Mouse (Mus musculus): ENCODE measurements around the gene Clip3.

Gene Clip3

DNA sequence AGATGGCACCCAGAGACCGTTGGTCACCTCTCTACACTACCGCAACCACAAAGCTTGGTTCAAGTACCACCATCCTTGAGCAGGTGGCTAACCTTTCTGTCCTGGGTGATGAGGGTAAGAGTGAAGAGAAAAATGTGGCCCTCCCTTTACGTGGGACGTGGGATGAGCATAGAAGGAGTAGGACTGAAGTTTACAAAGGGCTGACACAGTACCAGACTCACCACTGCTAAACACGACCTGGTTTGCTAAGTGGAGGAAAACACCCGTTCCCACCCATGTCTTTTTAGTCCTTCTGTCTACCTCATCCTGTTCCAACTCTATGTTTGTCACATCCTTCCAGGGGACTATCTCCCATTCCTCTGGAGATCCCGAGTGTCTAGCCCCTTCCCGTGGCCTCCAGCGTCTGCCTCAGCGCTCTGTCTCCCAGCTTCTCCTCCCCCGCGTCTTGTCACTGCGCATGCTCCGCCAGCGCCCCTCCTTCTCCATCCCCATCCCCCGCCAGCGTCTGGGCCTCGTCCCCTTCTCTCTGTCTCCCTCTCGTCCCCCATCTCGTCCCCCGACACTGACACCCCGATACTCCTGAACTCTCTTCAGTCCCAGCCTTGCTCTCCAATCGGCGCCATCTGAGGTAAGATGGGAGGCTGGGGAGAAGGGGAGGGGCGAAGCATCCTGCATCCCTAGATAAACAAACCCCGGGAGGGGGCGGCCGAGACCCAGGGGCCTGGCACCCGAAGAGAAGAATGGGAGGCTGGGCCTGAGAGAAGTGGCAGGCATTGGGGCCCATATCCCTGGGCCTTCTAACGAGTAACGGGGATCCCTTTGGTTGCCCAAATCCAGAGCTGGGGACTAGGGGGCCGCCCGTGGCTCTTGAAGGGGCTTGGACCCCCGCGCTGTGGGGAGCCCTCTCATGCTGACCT lies at the start of gene Clip3:
Gene Clip3, plus strand, starts transcription at position 514 of the 917 bp plus-strand sequence.
- no peak for DNase-seq

- peak; percentile 77 for DNase-seq
Observed at GRCm38 (mm10) chr7:30251956-30252954, 39.3 kb upstream of the Clip3 start.

- peak; percentile 30 for DNase-seq
Observed at GRCm38 (mm10) chr7:30265041-30265440, 26.5 kb upstream of the Clip3 start.

DNA sequence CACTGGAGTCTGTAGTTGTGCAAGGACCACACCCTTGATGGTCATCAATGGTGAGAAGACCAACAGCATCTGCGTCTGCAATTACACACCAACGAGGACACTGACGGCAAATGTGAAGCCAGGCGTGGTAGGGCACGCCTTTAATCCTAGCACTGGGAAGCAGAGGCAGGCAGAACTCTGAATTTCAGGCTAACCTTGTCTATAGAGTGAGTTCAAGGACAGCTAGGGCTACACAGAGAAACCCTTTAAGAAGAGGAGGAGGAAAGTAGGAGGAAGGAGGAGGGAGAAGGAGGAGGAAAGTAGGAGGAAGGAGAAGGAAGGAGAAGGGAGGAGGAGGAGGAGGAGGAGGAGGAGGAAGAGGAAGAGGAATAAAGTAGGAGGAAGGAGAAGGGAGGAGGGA lies 26.0 kb upstream of the Clip3 start:
- no peak for DNase-seq

GRCm38 (mm10) chr7:30265935-30266334 lies 25.6 kb upstream of the Clip3 start:
- DNase-seq, result no peak

DNA sequence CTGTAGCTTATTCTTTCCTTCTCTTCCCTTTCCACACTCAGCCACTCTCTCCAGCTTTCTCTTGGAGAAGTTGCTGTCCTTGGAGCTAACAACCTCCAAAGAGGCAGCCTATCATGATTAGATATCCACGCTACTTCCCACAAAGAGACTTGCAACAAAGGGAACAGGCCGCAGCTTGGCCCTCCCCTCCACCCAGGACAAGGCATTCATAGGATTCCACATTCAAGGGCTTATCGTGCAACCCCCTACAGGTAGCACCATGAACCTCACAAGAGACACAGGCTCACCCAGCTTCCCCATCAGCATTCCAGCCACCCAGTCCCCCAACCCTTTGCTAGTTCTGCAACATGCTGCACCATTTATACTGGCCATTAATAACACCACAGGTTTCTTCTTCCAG lies 24.7 kb upstream of the Clip3 start:
- no peak for DNase-seq

DNA sequence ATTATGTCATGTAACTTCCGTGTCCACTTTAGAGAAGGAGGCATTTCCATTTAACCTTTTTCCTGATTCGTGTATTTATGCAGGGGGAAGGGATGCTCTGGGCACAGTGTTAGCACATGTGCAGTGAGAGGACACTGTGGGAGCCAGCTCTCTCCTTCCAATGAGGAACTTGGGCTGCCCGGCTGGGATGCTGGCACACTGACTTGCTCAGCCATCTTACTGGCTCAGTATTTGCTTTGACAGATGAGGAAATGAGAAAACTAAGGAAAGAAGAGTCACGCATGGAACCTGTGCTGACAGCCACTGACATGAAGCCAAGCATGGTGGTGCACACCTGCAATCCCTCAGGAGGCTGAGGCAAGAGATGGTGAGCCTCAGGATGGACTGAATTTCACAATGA lies 21.9 kb upstream of the Clip3 start:
- DNase-seq, result no peak

DNA sequence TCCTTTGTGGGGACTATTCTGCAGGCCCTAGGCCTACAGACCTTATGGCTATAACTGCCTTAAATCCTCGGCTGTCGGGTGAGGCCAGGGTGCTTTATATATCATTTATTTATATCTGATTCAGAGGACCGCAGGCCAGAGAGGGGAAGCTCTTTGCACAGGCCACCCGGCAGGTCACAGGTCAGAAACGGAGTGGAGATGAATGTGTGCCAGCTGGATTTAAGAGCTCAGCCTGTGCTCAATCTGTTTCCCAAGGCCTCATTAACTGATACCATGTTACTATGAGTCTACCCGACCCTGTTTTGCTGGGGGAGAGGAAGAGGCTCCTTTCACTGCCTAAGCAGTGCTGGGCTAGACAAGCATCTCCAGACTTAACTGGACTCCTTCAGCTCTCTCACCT lies 17.1 kb upstream of the Clip3 start:
- DNase-seq, result peak; percentile 40

- DNase-seq, result no peak
Observed at GRCm38 (mm10) chr7:30278911-30279310, 12.6 kb upstream of the Clip3 start.

GRCm38 (mm10) chr7:30279536-30279935 lies 12.0 kb upstream of the Clip3 start:
- no peak for DNase-seq

GRCm38 (mm10) chr7:30279951-30280669 lies 11.4 kb upstream of the Clip3 start, which contains the start of the genes Thap8 and Wdr62:
TSS of gene Thap8 (plus strand) at chr7:30280094.
TSS of gene Wdr62 (minus strand) at chr7:30280419.
- DNase-seq, result peak; percentile 96

GRCm38 (mm10) chr7:30280670-30281138 lies 10.8 kb upstream of the Clip3 start:
- DNase-seq, result peak; percentile 94

DNA sequence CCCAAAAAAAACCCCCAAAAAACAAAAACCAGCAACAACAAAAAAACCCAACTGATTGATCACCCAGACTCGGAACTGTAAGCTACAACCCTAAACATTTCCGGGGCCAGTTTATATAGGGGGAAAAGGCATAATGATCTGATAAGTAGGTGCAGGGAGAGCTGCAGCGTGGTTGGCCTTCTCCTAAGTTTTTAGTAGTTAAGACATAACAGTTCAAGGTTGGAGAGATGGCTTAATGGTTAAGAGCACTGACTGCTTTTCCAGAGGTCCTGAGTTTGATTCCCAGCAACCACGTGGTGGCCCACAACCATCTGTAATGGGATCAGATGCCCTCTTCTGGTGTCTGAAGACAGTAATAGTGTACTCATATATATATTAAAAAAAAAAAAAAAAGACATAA lies 10.0 kb upstream of the Clip3 start:
- no peak for DNase-seq

DNA sequence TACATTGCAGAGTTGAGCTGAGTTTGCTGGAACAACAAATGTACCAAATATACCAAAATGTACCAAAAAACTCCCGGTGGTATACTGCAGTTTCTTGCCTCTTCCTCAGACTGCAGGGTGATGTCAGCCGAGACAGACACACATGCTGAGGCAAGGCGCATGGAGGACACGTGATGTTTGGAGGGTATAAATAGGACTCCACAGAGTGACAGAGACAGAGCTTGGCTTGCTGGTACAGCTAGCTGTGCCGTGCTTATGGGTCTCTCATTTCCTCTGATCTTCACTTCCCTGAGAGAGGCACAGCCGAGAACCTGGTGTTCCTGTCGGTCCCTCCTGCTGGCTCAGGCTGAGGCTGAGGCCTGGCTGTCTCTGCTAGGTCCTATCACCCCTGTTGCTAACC lies 8.8 kb upstream of the Clip3 start:
- DNase-seq, result no peak

- DNase-seq, result no peak
Observed at GRCm38 (mm10) chr7:30286701-30287410, 4.7 kb upstream of the Clip3 start.

DNA sequence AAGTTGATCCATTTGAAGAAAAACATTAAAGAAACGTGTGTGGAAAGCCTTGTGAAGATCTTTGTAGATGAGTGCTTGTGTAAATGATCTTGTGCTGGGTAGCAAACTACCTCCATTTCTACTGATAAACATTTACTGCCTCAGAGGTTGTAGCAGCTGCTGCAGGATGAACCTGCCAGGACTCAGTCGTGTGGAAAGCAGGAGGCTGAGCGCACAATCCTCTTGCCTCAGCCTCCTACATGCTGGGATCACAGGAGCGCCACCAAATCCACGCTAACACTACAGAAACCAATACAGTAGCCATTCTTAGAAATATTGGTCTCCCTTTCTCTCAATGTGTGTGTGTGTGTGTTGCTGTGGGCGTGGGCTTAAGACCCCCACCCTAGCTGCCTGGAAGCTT lies 3.5 kb upstream of the Clip3 start:
- DNase-seq, result no peak

DNA sequence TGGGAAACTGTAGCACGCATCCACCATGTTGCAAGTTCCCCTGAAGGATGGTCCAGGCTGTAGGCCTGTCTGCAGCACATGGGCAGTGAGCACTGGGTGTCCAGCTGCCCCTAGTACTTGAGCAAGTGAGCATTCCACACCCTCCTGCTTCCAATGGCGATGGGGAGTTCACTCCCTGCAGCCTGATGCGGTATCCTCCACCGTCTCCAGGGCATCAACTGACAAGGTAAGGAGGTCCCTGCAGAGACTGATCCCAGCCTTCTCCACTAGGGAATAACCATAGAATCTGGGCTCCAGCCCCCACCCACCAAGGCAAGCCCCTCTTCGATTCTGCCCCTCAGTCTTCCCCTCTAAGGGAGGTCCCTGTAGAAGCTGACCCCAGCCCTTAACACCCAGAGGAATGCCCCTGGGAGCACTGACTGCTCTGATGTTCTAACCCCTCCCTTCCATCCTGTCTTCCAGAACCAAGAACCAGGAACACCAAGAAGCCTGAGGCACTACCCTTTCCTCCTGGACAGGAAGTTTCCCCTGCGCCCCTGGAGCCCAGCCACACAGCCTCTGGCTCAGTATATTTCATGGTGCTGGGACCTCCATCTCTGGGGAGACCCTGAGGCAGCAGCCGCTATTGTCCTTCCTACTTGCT lies 2.3 kb upstream of the Clip3 start:
- no peak for DNase-seq

- no peak for DNase-seq
Observed at GRCm38 (mm10) chr7:30289714-30290399, 1.7 kb upstream of the Clip3 start.

DNA sequence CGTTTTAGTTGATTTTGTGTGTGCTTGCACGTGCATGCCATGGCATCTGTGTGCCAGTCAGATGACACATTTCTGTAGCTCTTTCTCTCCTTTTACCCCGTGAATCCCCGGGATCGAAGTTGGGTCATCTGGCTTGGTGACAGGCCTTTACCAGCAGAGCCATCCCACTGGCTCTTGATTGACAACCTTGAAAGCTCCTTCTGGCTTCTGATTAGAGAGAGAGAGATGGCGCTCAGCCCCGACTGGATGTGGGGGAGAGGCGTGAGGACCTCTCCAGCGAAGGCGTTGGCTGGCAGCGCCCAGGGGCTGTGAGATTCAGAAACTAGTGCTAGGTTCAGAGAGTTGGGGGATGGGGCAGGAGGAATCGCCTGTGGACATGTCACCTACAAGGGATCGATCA lies 2.3 kb downstream of the Clip3 start:
- no peak for DNase-seq

- no peak for DNase-seq
Observed at GRCm38 (mm10) chr7:30294296-30294695, 2.8 kb downstream of the Clip3 start.

DNA sequence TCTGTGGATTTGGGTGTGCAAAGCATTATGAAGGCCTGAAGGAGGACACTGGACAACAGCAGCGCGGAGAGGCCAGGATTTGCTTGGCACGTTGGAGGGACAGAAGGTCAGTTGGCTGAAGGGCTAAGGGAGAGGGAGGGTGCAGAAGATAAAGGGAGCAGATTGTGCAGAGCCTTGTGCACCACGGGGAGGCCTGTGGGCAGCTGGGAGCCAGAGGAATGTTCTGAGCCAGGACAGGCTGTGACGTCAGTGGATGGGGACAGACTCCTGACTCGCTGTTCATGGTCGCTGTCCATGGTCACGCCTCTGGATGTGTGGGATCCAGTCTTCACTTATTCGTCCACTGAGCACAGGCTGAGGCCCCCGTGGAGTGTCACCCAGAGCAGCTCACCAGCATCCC lies 3.6 kb downstream of the Clip3 start:
- DNase-seq, result no peak
